Mouse (Mus musculus) right cerebral cortex, postnatal 25 days (tissue): ENCODE measurements around the gene Picalm.
A peak's percentile ranks its signal among the peaks of the same experiment; 100 is the strongest.

Experiments
- DNase-seq: peaks from one replicate; pipeline ENCODE4 v3.0.0; 2022

The Picalm gene

DNA sequence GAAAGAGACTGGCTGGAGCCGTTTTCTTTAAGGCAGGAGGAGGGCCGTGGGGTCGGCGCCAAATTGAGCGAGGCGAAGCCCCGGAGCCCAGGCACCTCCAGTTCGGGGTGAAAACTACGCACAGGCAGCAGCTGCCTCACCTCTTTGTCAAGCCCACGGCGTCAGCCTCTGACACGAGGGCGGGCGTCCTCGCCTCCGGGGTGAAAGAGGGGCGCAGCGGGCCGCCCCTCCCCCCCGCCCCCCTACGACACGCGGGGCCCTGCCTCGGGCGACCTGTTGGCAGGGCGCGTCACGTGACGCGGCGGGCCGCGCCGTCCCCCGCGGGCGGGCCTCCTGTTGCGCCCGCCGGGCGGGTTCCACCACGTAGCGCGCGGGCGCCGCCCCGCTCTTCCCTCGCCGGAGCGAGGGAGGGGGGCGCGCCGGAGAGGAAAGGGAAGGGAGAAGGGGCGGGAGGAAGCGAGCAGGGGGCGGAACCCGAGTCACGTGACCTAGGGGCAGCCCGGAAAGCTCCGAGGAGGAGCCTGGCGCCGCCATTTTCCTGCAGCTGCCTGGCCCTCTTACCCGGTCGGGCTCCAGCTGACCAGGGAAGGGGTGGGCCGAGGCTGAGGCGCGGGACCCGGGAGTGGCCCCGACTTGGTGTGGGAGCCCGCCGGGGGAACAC lies at the start of gene Picalm:
Gene Picalm, plus strand, starts transcription at position 482 of the 661 bp plus-strand sequence.
- DNase-seq = peak; percentile 97

DNA sequence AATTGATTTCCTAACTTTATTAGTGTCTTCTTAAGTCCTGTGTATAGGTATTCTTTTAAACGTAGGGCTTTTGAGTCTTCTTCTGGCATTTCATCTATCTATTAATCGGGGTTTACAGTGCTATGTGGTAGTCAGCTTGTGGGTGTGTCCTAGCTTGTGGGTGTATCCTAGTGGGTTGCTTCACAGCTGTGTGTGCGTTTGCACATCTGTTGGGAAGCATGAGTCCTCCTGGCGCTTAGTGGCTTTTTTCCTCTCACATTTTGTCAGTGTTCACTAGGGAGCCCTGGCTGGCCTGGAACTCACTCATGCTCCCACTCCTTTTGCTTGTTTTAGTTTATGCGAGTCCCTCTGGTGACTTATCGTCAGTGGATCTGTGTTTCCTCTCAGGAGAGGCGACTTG lies 46.2 kb upstream of the Picalm start:
- DNase-seq = no peak

DNA sequence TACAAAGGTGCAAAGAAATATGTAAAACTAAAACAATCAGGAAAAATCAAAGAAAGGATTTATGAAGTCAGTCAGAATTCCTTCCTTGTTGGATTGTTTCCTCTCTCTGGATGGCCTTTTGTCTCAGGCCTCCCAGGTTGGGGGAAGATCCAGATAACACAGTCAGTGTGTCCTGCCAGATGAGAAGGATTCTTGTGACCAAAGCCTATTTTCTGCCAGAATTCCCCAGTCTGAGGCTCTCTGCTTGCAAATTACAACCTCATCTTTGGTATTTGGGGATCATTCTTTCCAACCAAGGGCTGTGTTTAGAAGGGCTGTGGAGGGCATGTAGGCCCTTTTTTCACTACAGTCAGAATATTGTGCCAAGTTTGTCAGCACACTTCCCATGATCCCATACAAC lies 45.5 kb upstream of the Picalm start:
- DNase-seq = no peak

DNA sequence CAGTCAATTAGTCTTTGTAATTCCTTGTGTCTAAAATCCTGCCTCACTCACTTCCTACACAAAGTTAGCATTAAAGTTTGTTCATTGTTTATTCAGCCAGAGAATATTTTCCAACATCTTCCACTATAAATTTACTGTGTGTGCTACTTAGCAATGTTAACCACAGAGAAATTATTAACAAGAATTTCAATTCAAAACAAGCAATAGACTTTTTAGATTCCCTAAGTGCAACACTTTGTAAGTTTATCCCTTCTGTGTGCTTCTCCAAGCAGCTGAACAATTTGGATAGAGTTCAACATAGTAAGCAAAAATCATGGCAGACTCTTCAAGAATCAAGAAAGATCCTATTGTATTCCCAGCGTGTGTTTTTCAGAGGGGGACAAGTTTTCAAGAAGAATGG lies 44.3 kb upstream of the Picalm start:
- no peak for DNase-seq

DNA sequence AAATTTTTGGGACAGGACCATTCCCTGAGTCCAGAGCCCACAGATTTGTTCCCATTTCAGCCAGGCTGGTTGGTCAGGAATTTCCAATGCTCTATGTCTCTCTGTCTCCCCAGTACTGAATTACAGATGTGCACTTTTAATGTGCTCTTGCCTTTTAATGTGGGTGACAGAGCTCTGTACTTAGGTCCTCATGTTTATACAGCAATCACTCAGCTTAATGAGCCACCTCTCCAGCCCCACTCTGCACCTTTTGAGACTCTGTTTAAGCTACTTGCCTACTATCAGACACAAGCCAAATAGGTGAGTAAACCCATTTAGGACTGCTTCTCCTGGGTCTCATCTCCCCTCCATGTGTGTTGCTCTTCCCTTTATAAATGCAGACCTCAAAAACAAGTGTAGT lies 43.2 kb upstream of the Picalm start:
- DNase-seq = no peak

DNA sequence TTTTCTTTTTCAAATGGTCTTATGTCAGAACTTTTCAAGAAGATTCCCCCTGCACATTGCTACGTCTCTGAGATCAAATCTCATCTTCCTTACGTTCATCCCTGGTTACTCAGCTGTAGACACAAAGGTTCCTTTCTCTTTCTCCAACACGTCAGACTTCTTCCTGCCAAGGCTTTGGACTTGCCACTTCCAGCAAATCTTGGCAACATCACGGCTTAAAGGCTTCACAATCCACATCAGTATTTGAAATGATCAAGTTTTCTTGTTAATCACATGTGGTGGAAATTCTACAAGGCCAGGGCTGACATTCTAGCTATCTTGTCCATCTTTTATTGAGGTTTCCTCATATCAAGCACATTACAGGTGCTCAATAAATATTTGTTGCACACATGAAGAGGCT lies 39.0 kb upstream of the Picalm start:
- no peak for DNase-seq

DNA sequence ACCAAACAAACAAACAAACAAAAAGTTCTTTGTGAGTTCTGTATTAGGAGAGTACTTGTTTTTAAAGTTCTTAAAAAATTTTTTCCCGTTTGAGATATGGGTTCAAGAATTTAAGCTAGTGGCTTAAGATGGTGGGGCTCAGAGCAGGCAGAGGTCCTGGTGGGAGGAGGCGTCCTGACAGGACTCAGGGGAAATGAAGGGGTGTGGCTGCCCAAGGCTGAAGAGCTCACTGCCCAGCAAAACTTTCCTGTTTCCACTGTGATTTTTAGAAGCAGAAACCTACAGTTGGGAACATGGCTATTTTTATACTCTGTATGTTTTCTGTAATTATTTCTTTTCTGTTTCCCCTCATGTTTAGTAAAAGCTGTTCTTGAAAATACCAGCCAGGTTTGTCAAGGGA lies 38.3 kb upstream of the Picalm start:
- DNase-seq = no peak

DNA sequence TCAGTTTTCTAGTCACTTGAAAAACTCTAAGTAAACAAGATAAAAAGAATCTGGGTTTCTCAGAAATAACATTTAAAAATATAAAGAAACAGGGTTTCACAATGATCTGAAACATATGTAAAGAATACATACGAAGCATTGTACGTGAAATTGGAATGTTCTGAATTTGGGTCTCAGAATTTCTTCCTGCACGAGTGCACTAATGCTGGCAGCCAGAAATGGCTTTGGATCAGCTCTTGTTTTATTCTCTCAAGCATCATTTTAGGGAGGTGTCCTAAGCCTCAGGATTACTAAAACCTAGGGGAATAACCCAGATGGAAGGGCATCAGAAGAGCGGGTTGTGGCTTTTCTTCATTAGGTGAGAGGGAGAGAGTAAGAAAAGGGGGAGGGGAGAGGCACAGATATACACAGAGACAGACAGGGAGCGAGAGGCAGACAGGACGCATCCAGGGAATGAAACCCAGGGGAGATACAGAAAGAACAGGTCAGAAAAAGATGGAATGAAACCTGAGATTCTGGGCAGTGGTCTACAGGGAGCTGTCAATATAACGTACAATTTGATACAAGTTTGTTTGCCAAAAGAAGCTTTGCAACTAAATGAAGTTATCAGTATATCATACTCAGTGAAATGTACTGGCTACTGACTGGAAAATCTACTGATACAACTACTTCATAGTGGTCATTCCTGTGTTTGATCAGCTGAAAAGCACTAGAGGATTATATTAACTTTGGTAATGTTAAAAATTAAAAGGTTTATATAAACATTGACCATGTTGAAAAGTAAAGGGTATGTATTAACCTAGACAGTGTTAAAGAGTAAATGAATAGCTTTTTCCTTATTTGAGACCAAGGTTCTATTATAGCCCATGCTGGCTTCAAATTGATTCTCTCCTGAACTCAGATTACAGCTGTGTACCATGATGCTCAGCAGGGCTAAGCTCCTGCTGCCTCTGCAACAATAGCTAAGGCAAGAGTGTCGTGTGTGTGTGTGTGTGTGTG lies 37.3 kb upstream of the Picalm start:
- no peak for DNase-seq

DNA sequence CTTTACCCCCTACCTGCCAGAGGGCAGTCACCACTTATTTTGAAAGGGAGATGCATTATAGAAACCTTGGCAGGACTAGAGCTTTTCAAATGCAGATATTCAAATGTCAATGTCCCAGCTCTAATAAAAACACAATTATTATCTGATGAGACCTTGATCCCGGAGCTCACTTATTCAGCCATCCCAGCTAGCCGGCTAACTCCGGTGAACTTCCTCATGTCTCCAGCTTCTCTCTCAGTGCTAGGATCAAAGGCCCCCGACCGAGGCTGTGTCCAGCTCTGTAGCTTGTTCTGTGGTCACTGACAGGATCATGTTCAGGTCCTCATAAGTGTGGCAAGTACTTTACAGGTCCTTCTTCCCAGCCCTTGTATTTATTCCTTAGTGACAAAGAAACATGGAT lies 34.9 kb upstream of the Picalm start:
- no peak for DNase-seq

DNA sequence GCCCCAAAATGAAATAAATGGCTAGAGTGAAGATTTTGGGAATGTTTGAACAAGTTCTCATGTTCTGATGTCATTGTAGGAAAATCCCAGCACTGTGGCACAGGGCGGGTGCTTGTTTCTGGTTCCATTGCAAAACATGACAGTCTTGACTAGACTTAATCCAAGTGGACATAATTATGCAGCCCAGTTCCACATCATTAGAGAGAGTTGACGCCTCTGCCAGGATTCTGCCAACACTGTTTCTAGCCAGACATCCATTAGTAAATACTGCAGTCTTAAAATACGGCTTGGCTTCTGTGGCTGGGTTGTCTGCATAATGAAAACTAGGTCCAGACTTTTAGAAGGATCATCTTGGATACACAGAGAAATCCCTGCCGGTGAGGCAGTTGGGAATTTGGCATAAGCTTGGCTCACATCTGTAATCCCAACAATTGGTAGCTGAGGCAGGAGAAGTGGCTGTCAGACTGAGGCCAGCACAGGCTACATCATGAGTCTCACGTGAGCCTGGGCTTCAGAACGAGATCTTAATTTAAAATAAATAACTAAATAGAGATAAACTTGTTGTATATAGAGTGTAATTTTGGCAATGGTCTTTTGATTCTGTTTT lies 34.1 kb upstream of the Picalm start:
- DNase-seq = no peak

DNA sequence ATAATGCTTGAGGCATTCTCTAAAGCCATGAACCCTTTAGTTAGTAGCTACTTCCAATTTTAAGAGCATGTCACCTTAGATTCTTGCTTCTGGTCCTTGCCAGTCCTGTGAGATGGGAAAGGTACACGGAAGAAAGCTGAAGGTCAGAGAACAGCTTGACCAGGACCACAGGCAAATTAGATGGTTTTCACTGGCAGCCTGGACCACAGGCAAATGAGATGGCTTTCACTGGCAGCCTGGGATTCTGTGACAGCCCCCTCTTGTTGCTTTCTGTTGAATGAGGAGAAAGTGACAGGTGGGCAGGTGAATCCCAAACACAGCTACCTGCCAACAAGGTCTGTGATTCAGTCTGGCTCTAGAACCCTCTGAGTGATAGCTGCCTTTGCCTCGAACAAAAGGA lies 33.4 kb upstream of the Picalm start:
- no peak for DNase-seq

DNA sequence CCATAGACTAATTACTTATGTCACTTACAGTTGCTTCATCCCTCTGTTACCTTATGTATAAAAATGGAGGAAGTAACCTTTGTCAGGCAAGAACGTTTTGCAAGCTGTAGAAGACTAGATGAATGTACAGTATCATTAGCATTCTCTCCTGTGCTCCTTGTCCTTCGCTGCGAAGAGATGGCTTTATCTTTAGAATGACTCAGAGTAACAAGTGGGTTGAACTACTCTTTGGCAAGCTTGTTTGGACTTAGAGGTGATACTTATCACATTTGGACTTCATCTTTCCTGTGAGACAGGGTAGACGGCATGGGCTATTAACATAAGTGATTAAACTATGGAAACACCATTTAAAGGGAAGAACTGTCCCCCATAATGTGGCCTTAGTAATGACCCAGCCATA lies 31.8 kb upstream of the Picalm start:
- no peak for DNase-seq

DNA sequence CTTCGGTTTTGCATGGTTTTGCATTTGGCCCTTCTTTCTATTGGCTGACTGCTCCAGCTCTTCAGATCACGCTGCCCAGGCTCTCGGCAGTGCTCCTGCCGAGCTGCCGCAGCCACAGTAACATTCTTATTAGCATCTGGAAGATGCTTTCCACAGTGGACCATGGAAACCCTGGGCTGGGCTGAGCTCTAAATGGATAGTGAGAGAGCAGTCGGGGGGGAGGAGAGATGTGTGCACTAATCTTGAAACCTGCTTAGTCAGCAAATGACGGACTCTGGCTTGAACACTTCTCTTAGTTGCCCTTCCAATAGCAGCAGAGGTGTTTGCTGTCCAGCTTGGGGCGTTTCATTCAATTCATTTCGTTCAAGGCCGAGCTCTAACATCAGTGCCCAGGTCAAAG lies 30.8 kb upstream of the Picalm start:
- DNase-seq = no peak

DNA sequence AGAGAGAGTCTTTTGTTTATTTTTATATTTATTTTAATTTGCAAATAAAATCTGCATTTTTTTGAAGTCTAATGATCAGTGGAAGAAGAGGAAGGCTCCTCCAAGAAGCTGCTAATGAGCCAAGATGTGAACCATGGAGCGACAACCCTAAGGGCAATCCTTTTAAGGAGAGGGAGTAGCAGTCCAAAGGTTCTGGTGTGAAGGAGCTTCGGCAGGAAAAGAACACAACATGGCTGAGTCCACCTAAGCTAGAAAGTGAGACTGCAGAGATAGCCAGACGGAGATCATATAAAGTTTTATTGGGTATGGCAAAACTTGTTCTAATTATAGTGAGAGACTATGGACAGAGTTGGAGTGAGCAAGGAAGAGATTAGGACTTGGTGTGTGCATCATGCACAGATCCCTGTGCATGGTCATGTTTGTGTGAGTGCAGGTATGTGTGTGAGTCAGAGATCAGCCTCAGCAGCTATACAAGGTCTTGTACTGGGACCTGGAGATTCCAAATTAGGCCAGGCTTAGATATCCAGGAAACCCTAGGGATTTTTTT lies 29.3 kb upstream of the Picalm start:
- DNase-seq = no peak

DNA sequence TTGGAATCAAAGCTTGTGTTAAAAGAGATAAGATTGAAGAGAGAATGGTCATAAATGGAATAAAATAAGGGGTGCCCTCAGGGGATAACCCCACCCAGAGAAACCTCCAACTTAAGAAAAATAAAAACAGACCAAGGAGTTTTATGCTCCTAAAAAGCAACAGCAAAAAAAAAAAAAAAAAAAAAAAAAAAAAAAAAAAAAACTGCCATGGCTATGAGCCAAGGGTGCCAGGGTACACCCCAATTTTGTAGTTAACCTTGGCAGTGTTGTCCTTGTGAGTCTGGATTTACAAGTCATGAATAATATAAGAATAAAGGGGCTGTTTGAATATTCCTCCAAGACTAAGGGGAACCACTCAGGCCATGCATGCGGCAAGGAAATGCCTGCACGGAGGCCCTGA lies 13.9 kb upstream of the Picalm start:
- DNase-seq = no peak

DNA sequence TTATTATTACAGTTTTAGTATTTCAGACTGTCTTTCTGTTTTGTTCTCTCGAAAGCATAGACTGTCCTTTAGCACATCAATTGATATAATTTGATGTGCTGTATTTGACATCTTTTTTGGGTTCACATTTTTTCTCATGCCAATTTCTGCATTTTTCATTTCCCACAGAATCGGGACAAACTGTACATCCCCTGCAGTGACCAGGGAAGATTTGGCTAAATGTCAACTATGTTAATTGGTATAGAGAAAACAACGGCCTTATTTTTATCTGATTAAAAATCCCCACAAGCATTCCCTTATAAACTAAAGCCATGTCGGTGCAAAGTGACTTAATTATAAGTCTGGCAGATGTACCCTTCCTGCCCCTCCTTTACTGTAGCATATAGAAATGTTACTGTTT lies 9.9 kb upstream of the Picalm start:
- DNase-seq = no peak

DNA sequence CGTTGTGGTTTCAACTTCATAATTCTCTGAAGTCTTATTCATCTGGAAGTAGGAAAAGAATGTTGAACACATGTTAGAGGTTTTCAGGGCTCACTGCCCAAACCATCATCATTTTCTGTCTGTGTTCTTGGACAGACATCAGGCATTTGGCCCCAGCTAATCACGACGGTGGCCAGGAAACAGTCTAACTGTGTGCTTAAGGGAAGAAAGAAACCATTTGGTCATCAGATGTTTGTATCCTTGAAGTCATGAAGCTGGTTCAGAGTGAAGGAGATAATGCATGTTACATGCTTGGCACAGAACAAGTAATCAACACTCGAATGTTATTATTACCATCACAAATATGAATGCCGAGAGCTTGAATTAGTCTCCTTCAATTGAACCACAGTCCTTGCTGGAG lies 5.0 kb upstream of the Picalm start:
- no peak for DNase-seq

DNA sequence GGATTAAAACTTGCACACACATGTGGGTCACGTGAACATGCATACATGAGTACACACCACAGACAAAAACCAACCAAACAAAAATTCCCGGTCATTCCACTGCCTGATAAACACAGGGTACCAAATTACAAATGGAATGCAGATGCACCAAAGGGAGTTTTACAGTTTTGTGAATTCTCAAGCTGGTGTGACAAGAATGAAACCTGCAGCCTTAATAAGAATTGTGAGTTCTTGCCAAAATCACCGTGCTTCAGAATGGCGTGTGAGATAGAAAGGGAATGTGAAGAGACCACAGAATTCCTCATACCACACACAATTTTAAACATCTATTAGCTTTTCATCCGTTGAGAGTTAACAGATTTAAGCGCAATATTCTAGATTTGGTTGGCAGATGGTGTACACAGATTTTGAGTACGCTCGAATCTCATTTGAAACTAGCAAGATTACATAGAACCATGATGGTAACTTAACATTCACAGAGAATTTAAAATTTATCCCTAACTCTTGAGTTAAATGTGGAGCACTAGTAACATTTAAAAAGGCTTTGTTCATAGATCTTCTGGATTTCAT lies 1.3 kb upstream of the Picalm start:
- no peak for DNase-seq

DNA sequence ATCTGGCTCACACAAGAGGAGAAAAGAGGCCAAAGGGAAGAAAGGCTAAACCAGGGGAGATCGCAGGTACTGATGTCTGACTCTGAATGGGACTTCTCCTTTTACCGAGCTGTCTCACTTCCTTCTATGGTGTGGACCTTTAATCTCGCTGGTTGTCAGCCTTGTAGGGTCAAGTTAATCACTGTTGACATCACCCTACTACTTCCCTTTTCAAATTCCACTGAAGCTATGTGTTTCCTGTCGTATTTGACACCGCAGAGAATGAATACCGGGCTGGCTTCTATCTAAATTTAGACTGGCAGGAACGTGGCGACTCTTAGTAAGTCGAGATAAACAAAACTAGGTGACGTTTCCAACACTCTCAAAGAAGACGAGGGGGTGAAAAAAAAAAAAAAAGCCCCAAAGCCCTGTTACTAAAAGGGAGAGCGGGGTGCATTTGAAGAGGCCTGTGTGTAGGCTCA lies 712 bp upstream of the Picalm start:
- DNase-seq = peak; percentile 11

DNA sequence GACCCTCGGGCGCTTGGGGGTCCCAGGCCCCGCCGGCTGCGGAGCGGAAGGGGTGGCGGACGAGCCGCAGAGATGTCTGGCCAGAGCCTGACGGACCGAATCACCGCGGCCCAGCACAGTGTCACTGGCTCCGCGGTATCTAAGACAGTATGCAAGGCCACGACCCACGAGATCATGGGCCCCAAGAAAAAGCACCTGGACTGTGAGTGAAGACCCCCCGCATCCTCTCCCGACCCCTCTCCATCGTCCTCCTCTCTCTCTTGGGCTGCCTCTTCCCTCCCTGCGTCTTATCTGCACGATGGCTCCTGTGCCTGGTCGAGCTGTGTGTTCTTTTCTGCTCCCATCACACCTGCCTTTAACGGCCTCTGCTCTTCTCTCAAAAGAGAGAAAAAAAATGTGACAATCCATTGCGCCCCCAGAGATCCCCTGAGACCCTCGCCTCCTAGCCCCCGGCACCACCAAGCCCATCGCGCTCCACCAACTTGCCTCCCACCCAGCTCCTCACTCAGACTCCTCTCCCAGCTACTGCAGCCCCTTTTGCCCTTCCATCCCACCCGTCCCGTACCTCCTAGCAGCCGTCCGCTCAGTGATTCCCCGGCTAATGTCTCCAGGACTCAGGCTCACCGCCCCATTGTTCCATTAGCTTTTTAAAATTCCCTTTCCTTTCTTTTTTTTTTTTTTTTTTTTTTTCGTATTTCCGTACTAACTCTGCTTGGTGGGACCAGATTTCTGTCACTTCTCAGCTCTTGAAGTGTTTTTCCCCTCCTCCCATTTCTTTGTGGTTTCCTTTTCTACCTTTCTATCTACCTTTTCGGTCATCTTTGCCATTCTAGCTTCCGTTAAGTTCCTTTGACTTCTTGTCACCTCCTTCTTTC lies 725 bp downstream of the Picalm start:
- peak; percentile 31 for DNase-seq

DNA sequence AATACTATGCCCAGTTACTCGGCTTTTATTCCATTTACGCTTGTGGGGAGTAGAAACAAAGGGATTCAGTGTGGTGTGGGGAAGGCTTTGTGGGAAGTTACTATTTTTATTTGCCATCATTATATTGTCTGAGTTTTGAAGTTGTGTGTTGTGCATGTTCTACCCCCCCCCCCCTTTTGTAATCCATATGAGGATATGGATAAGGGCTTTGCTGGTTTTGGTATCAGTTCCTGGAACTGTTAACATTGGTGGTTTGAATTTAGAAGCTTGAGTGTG lies 1.3 kb downstream of the Picalm start:
- DNase-seq = no peak

DNA sequence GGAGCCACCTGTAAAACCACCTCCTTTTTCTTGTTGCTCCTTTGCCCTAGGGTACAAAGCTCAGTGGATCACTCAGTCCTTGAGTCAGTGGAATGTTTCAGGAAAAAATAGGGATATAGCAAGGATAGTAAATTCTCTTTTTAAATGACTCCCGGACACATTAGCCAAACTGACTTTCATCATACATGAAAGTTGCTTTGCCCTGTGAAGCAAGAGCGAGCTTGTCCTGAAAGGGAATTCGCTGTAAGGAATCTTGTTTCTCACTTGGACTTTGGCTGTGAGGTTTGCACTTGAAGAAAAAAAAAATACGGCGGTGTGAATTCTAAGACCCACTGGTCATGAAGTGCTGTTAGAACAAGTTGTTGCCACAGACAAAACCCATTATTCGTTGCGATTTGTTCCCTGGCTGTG lies 1.8 kb downstream of the Picalm start:
- DNase-seq = peak; percentile 6
